Mouse (Mus musculus) cortical plate, adult 2 months (tissue): ENCODE results near the gene Fscn1.

Source experiments
- CTCF ChIP-seq: fragments of 200-500 bp; IDR thresholded peaks from 2 replicates; pipeline ENCODE4 v1.5.1; 2011; ENCODE audit warnings: mild to moderate bottlenecking, control low read depth, low read length; ENCODE audit not compliant: insufficient read depth; ENCODE audit errors: extremely low read depth
- POLR2A ChIP-seq: fragments of 200-500 bp; IDR thresholded peaks from 2 replicates; pipeline ENCODE4 v1.6.1; 2011; ENCODE audit warnings: mild to moderate bottlenecking, low read length, control low read depth; ENCODE audit not compliant: insufficient read depth; ENCODE audit errors: extremely low read depth

- TF ChIP-seq CTCF, result no peak
- no peak for TF ChIP-seq POLR2A
These were observed 36.4 kb upstream of the Fscn1 start for GRCm38 (mm10) chr5:142923781-142924180.
